Mouse (Mus musculus) forebrain, embryonic 11.5 days (tissue): ENCODE measurements around the gene Gga1. TPM values are rescaled to one million over a fixed set of nuclear protein-coding genes. Genes with fewer than 3 reads are reported as not detected.

Experiments used
- ATAC-seq: fragments of 200-750 bp; cut with Nextera tagmentation; replicated peaks from 2 replicates; pipeline ENCODE4 v1.8.0; 2017; ENCODE audit warnings: moderate TSS enrichment; ENCODE audit not compliant: low FRiP score
- DNase-seq: peaks from one replicate; pipeline ENCODE4 v3.0.0-alpha.2; 2017; ENCODE audit warnings: low spot score
- H3K27ac ChIP-seq: fragments of 300-500 bp; sonication (generic); 2 replicates; pipeline ENCODE4 v1.5.1; 2014; ENCODE audit warnings: low read depth, low read length
- H3K27me3 ChIP-seq: fragments of 300-500 bp; sonication (generic); 2 replicates; pipeline ENCODE4 v1.6.1; 2014; ENCODE audit warnings: mild to moderate bottlenecking, low read length, mixed read lengths; ENCODE audit not compliant: control insufficient read depth, insufficient read depth
- H3K36me3 ChIP-seq: fragments of 300-500 bp; sonication (generic); 2 replicates; pipeline ENCODE4 v1.6.1; 2014; ENCODE audit warnings: mild to moderate bottlenecking, low read length, moderate library complexity, mixed read lengths; ENCODE audit not compliant: control insufficient read depth, insufficient read depth
- H3K4me1 ChIP-seq: fragments of 300-500 bp; sonication (generic); replicated peaks from 2 replicates; pipeline ENCODE4 v1.6.1; 2014; ENCODE audit warnings: low read length, mixed read lengths; ENCODE audit not compliant: control insufficient read depth, insufficient read depth
- H3K4me2 ChIP-seq: fragments of 300-500 bp; sonication (generic); 2 replicates; pipeline ENCODE4 v1.6.1; 2014; ENCODE audit warnings: low read depth, mild to moderate bottlenecking, low read length, moderate library complexity, mixed read lengths; ENCODE audit not compliant: severe bottlenecking
- H3K4me3 ChIP-seq: fragments of 300-500 bp; sonication (generic); 2 replicates; pipeline ENCODE4 v1.5.1; 2014; ENCODE audit warnings: low read depth, low read length
- H3K9ac ChIP-seq: fragments of 300-500 bp; sonication (generic); 2 replicates; pipeline ENCODE4 v1.6.1; 2014; ENCODE audit warnings: low read length
- H3K9me3 ChIP-seq: fragments of 300-500 bp; sonication (generic); 2 replicates; pipeline ENCODE4 v1.6.1; 2016; ENCODE audit warnings: low read length, mixed read lengths; ENCODE audit not compliant: control insufficient read depth
- WGBS: fragments of 180-500 bp; shearing (Covaris S2); extraction: QIAGEN DNeasy Blood & Tissue Kit; methylation state at CpG from one replicate; pipeline ENCODE4 v1.1.7; 2014; 5-methylcytosine and 5-hydroxymethylcytosine counted together
- polyA plus RNA-seq: library from polyadenylated mRNA; unstranded; fragments of >200 nt; fragmentation: Nextera tagmentation; extraction: Ambion mirVana; gene quantifications from 2 replicates; pipeline ENCODE4 v1.2.1, GENCODE M21; 2014

Gga1 gene
- polyA plus RNA-seq, 1 experiment from 2014 or later = 47.8 TPM

GRCm38 (mm10) chr15:78834233-78835005, 42.6 kb upstream of the Gga1 start:
- Histone ChIP-seq H3K4me3 (no peak overlapping the region), H3K9me3 (no peaks in the 10 kb centered on the region), H3K4me2 (no peak overlapping the region), H3K4me1 (peaks cover 12% of the 10 kb centered on the region; the same call in 1 of the 2 replicates), H3K9ac (no peak overlapping the region), H3K27me3 (no peaks in the 10 kb centered on the region), H3K27ac (no peak overlapping the region), H3K36me3 (no peaks in the 10 kb centered on the region)
- ATAC-seq (no peak), DNase-seq (peak; percentile 50)
- 63% methylated on average over 10 of the region's 10 CpGs for WGBS

GRCm38 (mm10) chr15:78835200-78836085, 41.5 kb upstream of the Gga1 start:
- DNase-seq (peak; percentile 53), ATAC-seq (no peak)
- H3K9ac ChIP-seq = peak overlapping the region; percentile 29; the same call in 1 of the 2 replicates
- H3K4me3 ChIP-seq = no peak overlapping the region
- H3K36me3 ChIP-seq = no peaks in the 10 kb centered on the region
- no peaks in the 10 kb centered on the region for H3K9me3 ChIP-seq
- peak overlapping the region; percentile 27; the same call in 1 of the 2 replicates for H3K27ac ChIP-seq
- no peaks in the 10 kb centered on the region for H3K27me3 ChIP-seq
- peaks cover 18% of the 10 kb centered on the region for H3K4me1 ChIP-seq
- no peak overlapping the region for H3K4me2 ChIP-seq
- WGBS = 18% methylated on average over 11 of the region's 12 CpGs

GRCm38 (mm10) chr15:78836086-78836621, 40.8 kb upstream of the Gga1 start:
- peak overlapping the region; percentile 41; the same call in 1 of the 2 replicates for H3K27ac ChIP-seq
- DNase-seq (peak; percentile 52), ATAC-seq (no peak)

GRCm38 (mm10) chr15:78839744-78840143, 37.2 kb upstream of the Gga1 start:
- H3K9ac ChIP-seq = no peak overlapping the region; the same call in 1 of the 2 replicates
- WGBS = 6% methylated on average over 2 of the region's 2 CpGs
- H3K9me3 ChIP-seq = no peaks in the 10 kb centered on the region
- no peak overlapping the region for H3K4me2 ChIP-seq
- H3K27me3 ChIP-seq = peaks cover 39% of the 10 kb centered on the region
- DNase-seq = peak; percentile 48
- H3K36me3 ChIP-seq = no peaks in the 10 kb centered on the region
- no peak for ATAC-seq
- H3K4me1 ChIP-seq = peaks cover 21% of the 10 kb centered on the region
- no peak overlapping the region for H3K4me3 ChIP-seq
- no peak overlapping the region for H3K27ac ChIP-seq

More at GRCm38 (mm10) chr15:78836086-78836621, 40.8 kb upstream of the Gga1 start:
- H3K9ac ChIP-seq = no peak overlapping the region
- no peaks in the 10 kb centered on the region for H3K9me3 ChIP-seq
- peaks cover 6% of the 10 kb centered on the region for H3K27me3 ChIP-seq
- no peak overlapping the region for H3K4me3 ChIP-seq
- 47% methylated on average over 8 of the region's 8 CpGs for WGBS
- no peak overlapping the region for H3K4me2 ChIP-seq
- H3K36me3 ChIP-seq = no peaks in the 10 kb centered on the region
- peaks cover 20% of the 10 kb centered on the region for H3K4me1 ChIP-seq

GRCm38 (mm10) chr15:78840241-78840640, 36.7 kb upstream of the Gga1 start:
- DNase-seq = no peak
- 44% methylated on average over 3 of the region's 3 CpGs for WGBS
- no peak overlapping the region for H3K27ac ChIP-seq

GRCm38 (mm10) chr15:78840751-78841150, 36.2 kb upstream of the Gga1 start:
- Histone ChIP-seq H3K27me3 (peaks cover 40% of the 10 kb centered on the region), H3K4me3 (no peak overlapping the region), H3K36me3 (no peaks in the 10 kb centered on the region), H3K4me1 (peaks cover 18% of the 10 kb centered on the region), H3K27ac (no peak overlapping the region), H3K4me2 (no peak overlapping the region), H3K9me3 (no peaks in the 10 kb centered on the region), H3K9ac (no peak overlapping the region)
- 53% methylated on average over 11 of the region's 11 CpGs for WGBS
- DNase-seq = no peak
- ATAC-seq = no peak

More at GRCm38 (mm10) chr15:78840241-78840640, 36.7 kb upstream of the Gga1 start:
- Histone ChIP-seq H3K9me3 (no peaks in the 10 kb centered on the region), H3K36me3 (no peaks in the 10 kb centered on the region), H3K4me1 (peaks cover 21% of the 10 kb centered on the region), H3K4me2 (no peak overlapping the region), H3K27me3 (peaks cover 40% of the 10 kb centered on the region), H3K4me3 (no peak overlapping the region), H3K9ac (no peak overlapping the region)
- no peak for ATAC-seq

- no peak for ATAC-seq
- Histone ChIP-seq H3K4me3 (no peak overlapping the region), H3K27ac (no peak overlapping the region), H3K36me3 (no peaks in the 10 kb centered on the region), H3K9ac (no peak overlapping the region), H3K9me3 (no peaks in the 10 kb centered on the region), H3K4me1 (peaks cover 18% of the 10 kb centered on the region), H3K27me3 (peaks cover 40% of the 10 kb centered on the region), H3K4me2 (no peak overlapping the region)
- peak; percentile 44 for DNase-seq
- 41% methylated on average over 6 of the region's 6 CpGs for WGBS
Observed at GRCm38 (mm10) chr15:78841161-78841790, 35.7 kb upstream of the Gga1 start.
